Mouse (Mus musculus) heart, adult 2 months (tissue): ENCODE results near the gene Mgl2. TPM values are rescaled to one million over a fixed set of nuclear protein-coding genes. Genes with fewer than 3 reads are reported as not detected.

ENCODE experiments used
- DNase-seq, 2 experiments: peaks; one replicate each; pipeline ENCODE4 v3.0.0; 2021
- H3K27ac ChIP-seq: fragments of 200-600 bp; 2 replicates; pipeline ENCODE4 v1.8.1; 2022
- H3K27me3 ChIP-seq: fragments of 200-500 bp; 2 replicates; pipeline ENCODE4 v1.6.1; 2012; ENCODE audit warnings: mild to moderate bottlenecking, low read length, inconsistent platforms, mixed read lengths; ENCODE audit not compliant: control insufficient read depth, insufficient read depth
- H3K36me3 ChIP-seq: fragments of 200-500 bp; 2 replicates; pipeline ENCODE4 v1.6.1; 2012; ENCODE audit warnings: low read length, inconsistent platforms; ENCODE audit not compliant: control insufficient read depth, insufficient read depth
- H3K4me1 ChIP-seq: fragments of 200-500 bp; 2 replicates; pipeline ENCODE4 v1.6.1; 2011; ENCODE audit warnings: low read length; ENCODE audit not compliant: control insufficient read depth, insufficient read depth
- H3K4me3 ChIP-seq: fragments of 200-600 bp; 2 replicates; pipeline ENCODE4 v1.8.1; 2022
- H3K79me2 ChIP-seq: fragments of 200-500 bp; replicated peaks from 2 replicates; pipeline ENCODE4 v1.6.1; 2012; ENCODE audit warnings: mild to moderate bottlenecking, inconsistent platforms, low read length, moderate library complexity, mixed read lengths; ENCODE audit not compliant: control insufficient read depth, insufficient read depth
- H3K9ac ChIP-seq: fragments of 200-500 bp; 2 replicates; pipeline ENCODE4 v1.6.1; 2012; ENCODE audit warnings: low read depth, mild to moderate bottlenecking, control low read depth, inconsistent platforms, low read length, mixed read lengths
- CTCF ChIP-seq: fragments of 200-600 bp; IDR thresholded peaks from 2 replicates; pipeline ENCODE4 v1.8.1; 2022; ENCODE audit warnings: antibody characterized with exemption, mild to moderate bottlenecking, moderate library complexity
- EP300 ChIP-seq: fragments of 200-500 bp; IDR thresholded peaks from 2 replicates; pipeline ENCODE4 v1.6.1; 2011; ENCODE audit warnings: low read depth, low read length, control low read depth; ENCODE audit not compliant: insufficient read depth
- POLR2A ChIP-seq: fragments of 200-500 bp; IDR thresholded peaks from 2 replicates; pipeline ENCODE4 v1.6.1; 2011; ENCODE audit warnings: mild to moderate bottlenecking, low read depth, low read length, control low read depth; ENCODE audit not compliant: insufficient read depth
- whole genome bisulfite sequencing: fragments of 180-500 bp; shearing (Covaris S2); methylation state at CpG from one replicate; pipeline ENCODE4 v1.1.7; 2018; 5-methylcytosine and 5-hydroxymethylcytosine counted together
- intact Hi-C: fragments of 180-260 bp; cut with DNase I; formaldehyde crosslinking; loops from one replicate; pipeline ENCODE4 v1.15.1; 2025
- polyA plus RNA-seq: library from polyadenylated mRNA; depleted of rRNA; stranded (reverse); fragments of >200 nt; gene quantifications from 2 replicates; pipeline ENCODE4 v1.2.3, GENCODE M21; 2012; rRNA removed
- total RNA-seq, 2 experiments: library from RNA; stranded (reverse); gene quantifications; 2 replicates each; pipeline ENCODE4 v1.2.3; 2021

Mgl2 gene
- total and polyA plus RNA-seq, 3 experiments: 5.6 to 7.4 (median 6.7) TPM

DNA sequence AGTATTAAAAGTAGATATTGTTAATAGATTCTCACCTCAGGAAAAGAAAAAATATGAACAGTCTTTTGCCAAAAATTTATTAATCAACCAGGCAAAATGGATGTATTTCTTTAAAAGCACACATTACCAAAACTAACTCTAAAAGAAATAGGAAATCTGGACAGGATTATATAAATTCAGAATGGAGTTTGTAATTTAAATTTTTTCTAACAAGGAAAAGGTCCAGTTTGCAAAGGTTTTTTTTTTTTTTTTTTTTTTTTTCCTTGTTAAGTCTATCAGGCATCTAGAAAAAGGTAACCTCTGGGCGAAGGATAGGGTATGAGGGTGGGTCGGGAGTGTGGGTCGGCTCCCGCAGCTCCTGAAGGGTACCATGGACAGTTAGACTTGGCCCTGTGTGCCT is 50.4 kb downstream of the Mgl2 start:
- 91% methylated on average over 4 of the region's 4 CpGs for WGBS
- intact Hi-C loops: no loop called here
- Histone ChIP-seq H3K27me3 (no peaks in the 10 kb centered on the region), H3K27ac (no peak overlapping the region), H3K36me3 (no peaks in the 10 kb centered on the region), H3K9ac (no peak overlapping the region), H3K4me3 (no peak overlapping the region), H3K4me1 (no peaks in the 10 kb centered on the region), H3K79me2 (no peaks in the 10 kb centered on the region)
- no peak for DNase-seq
- TF ChIP-seq POLR2A (no peak), EP300 (no peak), CTCF (no peak)

DNA sequence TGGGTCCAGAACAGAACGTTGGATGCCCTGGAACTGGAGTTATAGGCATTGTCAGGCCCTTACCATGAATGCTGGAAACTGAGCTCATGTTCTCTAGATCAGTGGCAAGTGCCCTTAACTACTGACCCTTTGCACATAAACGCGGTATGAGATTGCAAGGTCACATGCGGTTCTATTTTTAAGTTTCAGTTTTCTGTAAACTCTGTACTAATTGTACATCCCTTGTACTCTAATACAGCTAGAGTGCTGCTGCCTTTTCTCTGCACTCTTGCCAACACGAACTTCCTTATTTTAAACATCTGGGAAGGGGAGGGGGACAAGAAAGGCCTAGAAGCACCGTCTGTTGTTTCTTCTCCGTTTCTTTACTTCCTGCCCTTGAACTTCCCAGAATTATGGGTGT is 55.0 kb downstream of the Mgl2 start:
- DNase-seq: no peak
- H3K27me3 ChIP-seq: no peaks in the 10 kb centered on the region
- H3K79me2 ChIP-seq: no peaks in the 10 kb centered on the region
- H3K27ac ChIP-seq: no peak overlapping the region
- no peak overlapping the region for H3K9ac ChIP-seq
- no peak overlapping the region for H3K4me3 ChIP-seq
- no peaks in the 10 kb centered on the region for H3K4me1 ChIP-seq
- intact Hi-C loops: no loop called here
- no peak for TF ChIP-seq POLR2A
- TF ChIP-seq EP300: no peak
- TF ChIP-seq CTCF: no peak
- 48% methylated on average over 7 of the region's 7 CpGs for WGBS
- H3K36me3 ChIP-seq: no peaks in the 10 kb centered on the region

Other genes with a start within 250 kb of the Mgl2 start
- gene Kctd11, start 248.9 kb upstream of the Mgl2 start, total RNA-seq: 1 to 10 TPM; 2.3 to 2.6 TPM
- 2.9 TPM in 2 replicates for gene Kctd11, start 248.9 kb upstream of the Mgl2 start, polyA plus RNA-seq
- gene Acap1, start 234.8 kb upstream of the Mgl2 start, total RNA-seq: 1 to 10 TPM in 1 of 2 experiments, under 1 TPM in 1; 0.65 to 1.1 TPM
- gene Acap1, start 234.8 kb upstream of the Mgl2 start, polyA plus RNA-seq: 1.7 and 3.3 TPM in 2 replicates
- under 1 TPM; 0.23 to 0.34 TPM for gene 2810408A11Rik, start 229.3 kb upstream of the Mgl2 start, total RNA-seq
- gene 2810408A11Rik, start 229.3 kb upstream of the Mgl2 start, polyA plus RNA-seq: 0.15 and 0.41 TPM in 2 replicates
- gene Neurl4, start 229.3 kb upstream of the Mgl2 start, total RNA-seq: 10 to 100 TPM; 42.6 to 47.1 TPM
- gene Neurl4, start 229.3 kb upstream of the Mgl2 start, polyA plus RNA-seq: 31.5 and 54.1 TPM in 2 replicates
- gene Gps2, start 216.4 kb upstream of the Mgl2 start, total RNA-seq: 10 to 100 TPM; 27.2 to 28.4 TPM
- 53.9 and 63.9 TPM in 2 replicates for gene Gps2, start 216.4 kb upstream of the Mgl2 start, polyA plus RNA-seq
- gene Eif5a, start 208.4 kb upstream of the Mgl2 start, total RNA-seq: 100 to 1,000 TPM; 397 to 444 TPM
- 360 and 540 TPM in 2 replicates for gene Eif5a, start 208.4 kb upstream of the Mgl2 start, polyA plus RNA-seq
- 10 to 100 TPM; 16.7 to 22.6 TPM for gene Ybx2, start 194.5 kb upstream of the Mgl2 start, total RNA-seq
- gene Ybx2, start 194.5 kb upstream of the Mgl2 start, polyA plus RNA-seq: 64.2 and 66.2 TPM in 2 replicates
- gene Slc2a4, start 182.1 kb upstream of the Mgl2 start, total RNA-seq: 100 to 1,000 TPM; 363 to 456 TPM
- gene Slc2a4, start 182.1 kb upstream of the Mgl2 start, polyA plus RNA-seq: 516 and 737 TPM in 2 replicates
- not detected for gene Cldn7, start 165.6 kb upstream of the Mgl2 start, total RNA-seq
- 0.50 and 3.5 TPM in 2 replicates for gene Cldn7, start 165.6 kb upstream of the Mgl2 start, polyA plus RNA-seq
- gene Ctdnep1, start 149.2 kb upstream of the Mgl2 start, total RNA-seq: 100 to 1,000 TPM; 143 to 144 TPM
- gene Ctdnep1, start 149.2 kb upstream of the Mgl2 start, polyA plus RNA-seq: 138 and 190 TPM in 2 replicates
- 10 to 100 TPM; 39.0 to 42.2 TPM for gene Elp5, start 147.8 kb upstream of the Mgl2 start, total RNA-seq
- gene Elp5, start 147.8 kb upstream of the Mgl2 start, polyA plus RNA-seq: 61.6 and 78.5 TPM in 2 replicates
- gene Gabarap, start 139.2 kb upstream of the Mgl2 start, total RNA-seq: 100 to 1,000 TPM; 284 to 340 TPM
- 469 and 750 TPM in 2 replicates for gene Gabarap, start 139.2 kb upstream of the Mgl2 start, polyA plus RNA-seq
- 10 to 100 TPM; 18.1 to 22.8 TPM for gene Phf23, start 134.6 kb upstream of the Mgl2 start, total RNA-seq
- gene Phf23, start 134.6 kb upstream of the Mgl2 start, polyA plus RNA-seq: 11.5 and 17.6 TPM in 2 replicates
- gene Dvl2, start 129.7 kb upstream of the Mgl2 start, total RNA-seq: 1 to 10 TPM; 4.1 to 4.9 TPM
- gene Dvl2, start 129.7 kb upstream of the Mgl2 start, polyA plus RNA-seq: 6.1 and 7.4 TPM in 2 replicates
- gene Acadvl, start 114.9 kb upstream of the Mgl2 start, total RNA-seq: 1,000 to 10,000 TPM; 1,139 to 1,355 TPM
- 701 and 889 TPM in 2 replicates for gene Acadvl, start 114.9 kb upstream of the Mgl2 start, polyA plus RNA-seq
- 1 to 10 TPM; 5.2 to 5.7 TPM for gene Dlg4, start 113.4 kb upstream of the Mgl2 start, total RNA-seq
- gene Dlg4, start 113.4 kb upstream of the Mgl2 start, polyA plus RNA-seq: 6.9 and 9.8 TPM in 2 replicates
- not detected for gene Asgr1, start 76.2 kb upstream of the Mgl2 start, total RNA-seq
- 0.50 TPM in 1 of 2 replicates, not detected in the other for gene Asgr1, start 76.2 kb upstream of the Mgl2 start, polyA plus RNA-seq
- gene Asgr2, start 37.7 kb upstream of the Mgl2 start, total RNA-seq: under 1 TPM in 1 of 2 experiments, not detected in 1; 0.16 TPM
- 0.31 and 0.56 TPM in 2 replicates for gene Asgr2, start 37.7 kb upstream of the Mgl2 start, polyA plus RNA-seq
- gene Clec10a, start 25.9 kb downstream of the Mgl2 start, total RNA-seq: 1 to 10 TPM; 1.7 to 3.2 TPM
- gene Clec10a, start 25.9 kb downstream of the Mgl2 start, polyA plus RNA-seq: 2.8 and 3.8 TPM in 2 replicates
- under 1 TPM; 0.34 to 0.52 TPM for gene Slc16a11, start 82.4 kb downstream of the Mgl2 start, total RNA-seq
- 1.1 and 9.6 TPM in 2 replicates for gene Slc16a11, start 82.4 kb downstream of the Mgl2 start, polyA plus RNA-seq
- gene Slc16a13, start 90.7 kb downstream of the Mgl2 start, total RNA-seq: 1 to 10 TPM; 2.2 to 2.8 TPM
- gene Slc16a13, start 90.7 kb downstream of the Mgl2 start, polyA plus RNA-seq: 4.0 and 7.4 TPM in 2 replicates
- 10 to 100 TPM in 1 of 2 experiments, 1 to 10 TPM in 1; 9.1 to 13.7 TPM for gene Bcl6b, start 99.5 kb downstream of the Mgl2 start, total RNA-seq
- 18.9 and 21.0 TPM in 2 replicates for gene Bcl6b, start 99.5 kb downstream of the Mgl2 start, polyA plus RNA-seq
- 10 to 100 TPM; 30.7 to 34.5 TPM for gene 0610010K14Rik, start 107.6 kb downstream of the Mgl2 start, total RNA-seq
- gene 0610010K14Rik, start 107.6 kb downstream of the Mgl2 start, polyA plus RNA-seq: 38.9 and 48.1 TPM in 2 replicates
- 1 to 10 TPM; 2.0 to 3.4 TPM for gene Gm21988, start 109.5 kb downstream of the Mgl2 start, total RNA-seq
- gene Gm21988, start 109.5 kb downstream of the Mgl2 start, polyA plus RNA-seq: 5.0 and 5.5 TPM in 2 replicates
- gene Rnasek, start 109.5 kb downstream of the Mgl2 start, total RNA-seq: 100 to 1,000 TPM in 1 of 2 experiments, 10 to 100 TPM in 1; 95.4 to 103 TPM
- 130 and 166 TPM in 2 replicates for gene Rnasek, start 109.5 kb downstream of the Mgl2 start, polyA plus RNA-seq
- gene Alox12, start 125.0 kb downstream of the Mgl2 start, total RNA-seq: 1 to 10 TPM; 2.8 to 6.0 TPM
- gene Alox12, start 125.0 kb downstream of the Mgl2 start, polyA plus RNA-seq: 6.2 and 7.2 TPM in 2 replicates
- gene Alox12e, start 192.3 kb downstream of the Mgl2 start, total RNA-seq: under 1 TPM in 1 of 2 experiments, not detected in 1; 0.16 TPM
- gene Alox12e, start 192.3 kb downstream of the Mgl2 start, polyA plus RNA-seq: 0.10 TPM in 1 of 2 replicates, not detected in the other
- gene Alox15, start 221.7 kb downstream of the Mgl2 start, total RNA-seq: 10 to 100 TPM in 1 of 2 experiments, 1 to 10 TPM in 1; 5.5 to 13.7 TPM
- 1.5 and 2.9 TPM in 2 replicates for gene Alox15, start 221.7 kb downstream of the Mgl2 start, polyA plus RNA-seq